ENCODE assay signal across 8 mouse cellular contexts in genomic region chr8:22399285-22399880, GRCm38 (mm10). TPM values are rescaled to one million over a fixed set of nuclear protein-coding genes. Genes with fewer than 3 reads are reported as not detected.
DNase-seq lines count a peak whose midpoint lies in the region; ATAC-seq lines count a peak whose summit lies in the region.

No protein-coding gene starts in this region.

- peaks cover 9% of the 10 kb centered on the region for H3K27me3 ChIP-seq in megakaryocyte, embryonic 14.5 days (replicated peaks)
- no peaks in the 10 kb centered on the region for H3K27me3 ChIP-seq in stomach, embryonic 15.5 days (replicated peaks)

- H3K9me3 ChIP-seq in megakaryocyte, embryonic 14.5 days = no peaks in the 10 kb centered on the region
- no peaks in the 10 kb centered on the region for H3K9me3 ChIP-seq in stomach, embryonic 15.5 days

- H3K4me3 ChIP-seq in megakaryocyte, embryonic 14.5 days (replicated peaks) = peak overlapping the region; percentile 96
- peak overlapping the region; percentile 86 for H3K4me3 ChIP-seq in stomach, embryonic 15.5 days (replicated peaks)

- 79% methylated on average over 8 of the region's 8 CpGs for WGBS in stomach, embryonic 15.5 days

- peaks cover 3% of the 10 kb centered on the region for H3K36me3 ChIP-seq in megakaryocyte, embryonic 14.5 days (replicated peaks; ENCODE audit: low read length)
- no peaks in the 10 kb centered on the region for H3K36me3 ChIP-seq in stomach, embryonic 15.5 days

- DNase-seq in adrenal gland, postnatal 14 days = peak; percentile 22
- DNase-seq in adrenal gland, postnatal 36 days = no peak
- peak; percentile 15 for DNase-seq in kidney, postnatal 10 days
- DNase-seq in left cerebral cortex, adult 8-10 months (ENCODE audit: low spot score in 2 of 2) = no peak
- no peak for DNase-seq in urinary bladder, postnatal 25 days (ENCODE audit: low spot score)

- H3K4me1 ChIP-seq in megakaryocyte, embryonic 14.5 days = peaks cover 29% of the 10 kb centered on the region
- 0 out of 2 replicates have a peak, but pooled peaks cover 6% of the 10 kb centered on the region for H3K4me1 ChIP-seq in stomach, embryonic 15.5 days

- no peak overlapping the region for H3K9ac ChIP-seq in stomach, embryonic 15.5 days

- peak overlapping the region; percentile 90 for H3K27ac ChIP-seq in stomach, embryonic 15.5 days

- ATAC-seq in megakaryocyte, adult 5-6 weeks (ENCODE audit: poor library complexity, severe bottlenecking) = no peak
- no peak for ATAC-seq in stomach, embryonic 15.5 days (ENCODE audit: insufficient read depth, low FRiP score, low read depth)

- H3K4me2 ChIP-seq in stomach, embryonic 15.5 days = peak overlapping the region; percentile 80

RNA-seq across cellular contexts. Expression of gene Slc25a15, which starts 1.0 kb away (rescaled TPM):
- total RNA-seq in adrenal gland, postnatal 14 days (2021) = 15.3 and 38.6 TPM in 2 replicates
- total RNA-seq in adrenal gland, postnatal 36 days (2021) = 10 to 100 TPM; 13.5 to 16.0 TPM
- polyA plus RNA-seq in megakaryocyte, embryonic 14.5 days (2012; ENCODE audit: insufficient read depth, low replicate concordance) = 0.67 and 1.3 TPM in 2 replicates
- 2.3 and 2.9 TPM in 2 replicates for total RNA-seq in megakaryocyte, adult 5-6 weeks (2015)
- 3.8 and 4.1 TPM in 2 replicates for total RNA-seq in megakaryocyte, adult 5-6 weeks (2017)
- polyA plus RNA-seq in stomach, embryonic 15.5 days (2015; fragmentation: Nextera tagmentation; extraction: Ambion mirVana) = 34.2 and 40.7 TPM in 2 replicates
- total RNA-seq in left cerebral cortex, adult 8-10 months (2022) = 10 to 100 TPM; 10.1 to 10.9 (median 10.6) TPM

RNA-seq across cellular contexts. Expression of gene Mrps31, which starts 11.8 kb away (rescaled TPM):
- total RNA-seq in adrenal gland, postnatal 14 days (2021) = 50.0 and 51.9 TPM in 2 replicates
- total RNA-seq in adrenal gland, postnatal 36 days (2021) = 10 to 100 TPM; 42.1 to 43.0 TPM
- polyA plus RNA-seq in megakaryocyte, embryonic 14.5 days (2012; ENCODE audit: insufficient read depth, low replicate concordance) = 0.10 and 1.5 TPM in 2 replicates
- total RNA-seq in megakaryocyte, adult 5-6 weeks (2015) = 12.9 and 15.7 TPM in 2 replicates
- total RNA-seq in megakaryocyte, adult 5-6 weeks (2017) = 14.4 and 15.9 TPM in 2 replicates
- polyA plus RNA-seq in stomach, embryonic 15.5 days (2015; fragmentation: Nextera tagmentation; extraction: Ambion mirVana) = 50.2 and 55.7 TPM in 2 replicates
- total RNA-seq in left cerebral cortex, adult 8-10 months (2022) = 10 to 100 TPM; 21.5 to 27.0 (median 25.4) TPM

Comparison
In these comparisons a context has a peak if more than half of its experiments do, and no peak if none do; other contexts are left out.
1. DNase-seq: peak in adrenal gland, postnatal 14 days (single experiment) and kidney, postnatal 10 days (single experiment); none in adrenal gland, postnatal 36 days (0 of 2), left cerebral cortex, adult 8-10 months (0 of 2) and urinary bladder, postnatal 25 days (single experiment).